Mouse (Mus musculus): ENCODE results near the gene Col8a1. TPM values are rescaled to one million over a fixed set of nuclear protein-coding genes. Genes with fewer than 3 reads are reported as not detected.

Col8a1 gene
- total and polyA plus RNA-seq, 3 experiments: 0.44 TPM; not detected in 2

GRCm38 (mm10) chr16:57611768-57612167, 142.8 kb downstream of the Col8a1 start:
- Histone ChIP-seq H3K9me3 (replicated peaks) (no peaks in the 10 kb centered on the region), H3K4me1 (ENCODE audit: insufficient read depth, low read depth, low read length) (peaks cover 5% of the 10 kb centered on the region), H3K4me3 (ENCODE audit: low read depth, low read length) (no peak overlapping the region), H3K36me3 (replicated peaks) (no peaks in the 10 kb centered on the region), H3K27me3 (ENCODE audit: insufficient read depth, low read length) (peaks cover 15% of the 10 kb centered on the region)
- DNase-seq (ENCODE audit: low spot score): no peak
- ATAC-seq (ENCODE audit: extremely low read depth, insufficient number of reproducible peaks, low FRiP score, poor library complexity, severe bottlenecking): no peak
- TF ChIP-seq GATA1 (IDR thresholded peaks at IDR 0.05; ENCODE audit: borderline replicate concordance, low read length): no peak
- no peak for TF ChIP-seq GATA2 (IDR thresholded peaks at IDR 0.05; ENCODE audit: borderline replicate concordance, low read depth, low read length)
- no peak for TF ChIP-seq TAL1 (conservative IDR thresholded peaks at IDR 0.05; ENCODE audit: low read depth, low read length)
- TF ChIP-seq POLR2AphosphoS5 (IDR thresholded peaks at IDR 0.05; ENCODE audit: insufficient replicate concordance, low read depth, low read length): no peak
- peak; percentile 73 for TF ChIP-seq CTCF (IDR thresholded peaks at IDR 0.05; ENCODE audit: low read depth, low read length)

GRCm38 (mm10) chr16:57606444-57607227, 147.9 kb downstream of the Col8a1 start, which contains the start of gene Cmss1:
TSS of gene Cmss1 (minus strand) at chr16:57606864.
- ATAC-seq (ENCODE audit: extremely low read depth, insufficient number of reproducible peaks, low FRiP score, poor library complexity, severe bottlenecking) (peak; percentile 88), DNase-seq (ENCODE audit: low spot score) (peak; percentile 67)
- Histone ChIP-seq H3K36me3 (replicated peaks) (peaks cover 8% of the 10 kb centered on the region), H3K9me3 (replicated peaks) (no peaks in the 10 kb centered on the region), H3K4me3 (ENCODE audit: low read depth, low read length) (peak within 1 kb of the TSS; percentile 100), H3K27me3 (ENCODE audit: insufficient read depth, low read length) (0 out of 2 replicates have a peak, but pooled peaks cover 7% of the 10 kb centered on the region), H3K4me1 (ENCODE audit: insufficient read depth, low read depth, low read length) (peaks cover 23% of the 10 kb centered on the region)
- TF ChIP-seq TAL1 (conservative IDR thresholded peaks at IDR 0.05; ENCODE audit: low read depth, low read length) (no peak), CTCF (IDR thresholded peaks at IDR 0.05; ENCODE audit: low read depth, low read length) (no peak), POLR2AphosphoS5 (IDR thresholded peaks at IDR 0.05; ENCODE audit: insufficient replicate concordance, low read depth, low read length) (no peak), GATA1 (IDR thresholded peaks at IDR 0.05; ENCODE audit: borderline replicate concordance, low read length) (no peak), GATA2 (IDR thresholded peaks at IDR 0.05; ENCODE audit: borderline replicate concordance, low read depth, low read length) (no peak)

- peaks cover 18% of the 10 kb centered on the region for H3K4me1 ChIP-seq (ENCODE audit: insufficient read depth, low read depth, low read length)
- ATAC-seq (ENCODE audit: extremely low read depth, insufficient number of reproducible peaks, low FRiP score, poor library complexity, severe bottlenecking): no peak
- no peak overlapping the region for H3K4me3 ChIP-seq (ENCODE audit: low read depth, low read length)
- TF ChIP-seq CTCF (IDR thresholded peaks at IDR 0.05; ENCODE audit: low read depth, low read length): no peak
- no peak for TF ChIP-seq GATA2 (IDR thresholded peaks at IDR 0.05; ENCODE audit: borderline replicate concordance, low read depth, low read length)
- no peak for TF ChIP-seq POLR2AphosphoS5 (IDR thresholded peaks at IDR 0.05; ENCODE audit: insufficient replicate concordance, low read depth, low read length)
- TF ChIP-seq GATA1 (IDR thresholded peaks at IDR 0.05; ENCODE audit: borderline replicate concordance, low read length): no peak
- TF ChIP-seq TAL1 (conservative IDR thresholded peaks at IDR 0.05; ENCODE audit: low read depth, low read length): no peak
- no peaks in the 10 kb centered on the region for H3K9me3 ChIP-seq (replicated peaks)
- peaks cover 13% of the 10 kb centered on the region for H3K36me3 ChIP-seq (replicated peaks)
- DNase-seq (ENCODE audit: low spot score): no peak
- no peaks in the 10 kb centered on the region for H3K27me3 ChIP-seq (ENCODE audit: insufficient read depth, low read length)
These were observed 153.5 kb downstream of the Col8a1 start for GRCm38 (mm10) chr16:57601031-57601430.

- Histone ChIP-seq H3K4me1 (ENCODE audit: insufficient read depth, low read depth, low read length) (no peaks in the 10 kb centered on the region), H3K9me3 (replicated peaks) (no peaks in the 10 kb centered on the region), H3K4me3 (ENCODE audit: low read depth, low read length) (no peak overlapping the region), H3K36me3 (replicated peaks) (peaks cover 7% of the 10 kb centered on the region), H3K27me3 (ENCODE audit: insufficient read depth, low read length) (no peaks in the 10 kb centered on the region)
- no peak for TF ChIP-seq TAL1 (conservative IDR thresholded peaks at IDR 0.05; ENCODE audit: low read depth, low read length)
- ATAC-seq (ENCODE audit: extremely low read depth, insufficient number of reproducible peaks, low FRiP score, poor library complexity, severe bottlenecking) (no peak), DNase-seq (ENCODE audit: low spot score) (no peak)
These were observed 157.1 kb downstream of the Col8a1 start for GRCm38 (mm10) chr16:57597295-57597957.

GRCm38 (mm10) chr16:57593422-57594157, 160.9 kb downstream of the Col8a1 start:
- no peak overlapping the region for H3K4me3 ChIP-seq (ENCODE audit: low read depth, low read length)
- DNase-seq (ENCODE audit: low spot score): peak; percentile 37

GRCm38 (mm10) chr16:57585201-57585600, 169.3 kb downstream of the Col8a1 start:
- Histone ChIP-seq H3K4me3 (ENCODE audit: low read depth, low read length) (no peak overlapping the region), H3K27me3 (ENCODE audit: insufficient read depth, low read length) (no peaks in the 10 kb centered on the region), H3K4me1 (ENCODE audit: insufficient read depth, low read depth, low read length) (peaks cover 10% of the 10 kb centered on the region), H3K9me3 (replicated peaks) (no peaks in the 10 kb centered on the region), H3K36me3 (replicated peaks) (peaks cover 4% of the 10 kb centered on the region)
- DNase-seq (ENCODE audit: low spot score) (no peak), ATAC-seq (ENCODE audit: extremely low read depth, insufficient number of reproducible peaks, low FRiP score, poor library complexity, severe bottlenecking) (no peak)
- TF ChIP-seq GATA1 (IDR thresholded peaks at IDR 0.05; ENCODE audit: borderline replicate concordance, low read length) (no peak), GATA2 (IDR thresholded peaks at IDR 0.05; ENCODE audit: borderline replicate concordance, low read depth, low read length) (no peak), TAL1 (conservative IDR thresholded peaks at IDR 0.05; ENCODE audit: low read depth, low read length) (no peak), POLR2AphosphoS5 (IDR thresholded peaks at IDR 0.05; ENCODE audit: insufficient replicate concordance, low read depth, low read length) (no peak), CTCF (IDR thresholded peaks at IDR 0.05; ENCODE audit: low read depth, low read length) (no peak)

More at GRCm38 (mm10) chr16:57593422-57594157, 160.9 kb downstream of the Col8a1 start:
- Histone ChIP-seq H3K9me3 (replicated peaks) (no peaks in the 10 kb centered on the region), H3K36me3 (replicated peaks) (peaks cover 7% of the 10 kb centered on the region), H3K27me3 (ENCODE audit: insufficient read depth, low read length) (no peaks in the 10 kb centered on the region), H3K4me1 (ENCODE audit: insufficient read depth, low read depth, low read length) (no peaks in the 10 kb centered on the region)
- no peak for ATAC-seq (ENCODE audit: extremely low read depth, insufficient number of reproducible peaks, low FRiP score, poor library complexity, severe bottlenecking)
- peak; percentile 53; the same call in 1 of the 2 replicates for TF ChIP-seq CTCF (IDR thresholded peaks at IDR 0.05; ENCODE audit: low read depth, low read length)
- no peak for TF ChIP-seq POLR2AphosphoS5 (IDR thresholded peaks at IDR 0.05; ENCODE audit: insufficient replicate concordance, low read depth, low read length)

All from G1E (cell line).